Mouse (Mus musculus): ENCODE measurements at regions not wholly inside any gene's neighbourhood (a gene's known extent, or its start where the extent isn't known, plus 50 kb on each side); places are given as distances from the start of the nearest gene placed in this dataset.

DNA sequence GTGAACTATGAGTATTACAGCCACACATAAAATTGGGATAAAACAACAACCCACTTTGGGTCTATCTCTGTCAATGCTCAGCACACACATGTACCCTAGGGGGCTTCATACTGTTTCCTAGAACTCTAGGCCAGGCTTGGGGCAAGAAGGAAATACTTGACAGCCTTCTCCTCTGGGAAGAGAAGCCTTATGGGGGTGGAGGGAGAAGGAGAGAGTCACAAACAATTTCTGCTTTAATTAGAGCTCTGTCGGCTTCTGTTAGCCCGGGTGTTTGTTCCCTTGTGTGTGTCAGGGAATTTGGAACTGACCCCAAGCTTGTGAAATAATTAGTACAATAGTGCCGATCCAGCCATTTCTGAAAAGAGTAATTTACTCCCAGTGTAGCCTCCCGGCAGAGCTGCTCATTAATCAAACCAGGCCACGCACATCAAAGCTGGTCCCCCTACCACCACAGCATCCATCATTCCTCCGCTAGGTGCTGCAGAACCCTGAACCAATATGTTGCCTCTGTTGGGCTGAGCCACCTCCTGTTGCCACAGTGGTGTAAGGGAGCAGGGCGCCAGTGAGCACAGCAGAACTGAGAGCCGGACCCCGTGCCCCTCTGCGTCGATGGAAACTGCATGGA, 307.3 kb downstream of the Tmem114 start:
- no peak for DNase-seq

DNA sequence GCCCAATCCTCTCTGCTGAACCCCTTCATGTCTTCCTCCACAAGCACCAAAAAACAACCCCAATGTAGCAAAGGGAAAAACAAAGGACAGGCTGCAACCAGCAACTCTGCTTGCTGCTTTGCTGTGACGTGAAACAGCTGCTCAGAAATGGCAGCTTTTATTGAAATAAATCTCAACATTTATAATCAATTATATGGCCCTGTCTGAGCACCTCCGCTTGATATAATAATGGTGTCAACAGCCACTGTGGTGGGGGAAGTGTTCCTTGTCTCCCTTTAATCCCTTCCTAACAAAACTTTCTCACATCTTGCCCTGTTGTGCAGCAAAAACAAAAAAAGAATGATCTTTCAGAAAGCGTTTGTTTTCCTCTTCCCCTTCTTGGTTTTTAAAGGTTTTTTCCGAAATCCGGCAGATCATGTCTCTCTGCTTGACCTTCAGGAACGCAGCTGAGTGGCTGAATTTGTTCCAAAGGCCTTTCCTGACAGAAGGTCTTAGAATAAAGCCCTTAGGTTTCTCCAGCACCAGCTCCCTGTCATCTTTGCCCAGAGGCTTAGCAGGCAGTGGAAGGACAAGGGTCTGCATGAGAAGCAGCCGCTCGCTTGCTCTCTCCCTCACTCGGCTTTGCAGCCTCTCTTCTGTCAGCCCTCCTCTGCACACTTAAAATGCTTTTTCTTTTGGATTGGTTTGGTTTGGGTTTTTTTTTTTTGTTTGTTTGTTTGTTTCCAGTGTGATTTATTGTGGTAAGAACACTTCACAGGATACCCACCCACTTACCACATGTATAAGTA, 313.4 kb downstream of the Tmem114 start:
- DNase-seq, result no peak

DNA sequence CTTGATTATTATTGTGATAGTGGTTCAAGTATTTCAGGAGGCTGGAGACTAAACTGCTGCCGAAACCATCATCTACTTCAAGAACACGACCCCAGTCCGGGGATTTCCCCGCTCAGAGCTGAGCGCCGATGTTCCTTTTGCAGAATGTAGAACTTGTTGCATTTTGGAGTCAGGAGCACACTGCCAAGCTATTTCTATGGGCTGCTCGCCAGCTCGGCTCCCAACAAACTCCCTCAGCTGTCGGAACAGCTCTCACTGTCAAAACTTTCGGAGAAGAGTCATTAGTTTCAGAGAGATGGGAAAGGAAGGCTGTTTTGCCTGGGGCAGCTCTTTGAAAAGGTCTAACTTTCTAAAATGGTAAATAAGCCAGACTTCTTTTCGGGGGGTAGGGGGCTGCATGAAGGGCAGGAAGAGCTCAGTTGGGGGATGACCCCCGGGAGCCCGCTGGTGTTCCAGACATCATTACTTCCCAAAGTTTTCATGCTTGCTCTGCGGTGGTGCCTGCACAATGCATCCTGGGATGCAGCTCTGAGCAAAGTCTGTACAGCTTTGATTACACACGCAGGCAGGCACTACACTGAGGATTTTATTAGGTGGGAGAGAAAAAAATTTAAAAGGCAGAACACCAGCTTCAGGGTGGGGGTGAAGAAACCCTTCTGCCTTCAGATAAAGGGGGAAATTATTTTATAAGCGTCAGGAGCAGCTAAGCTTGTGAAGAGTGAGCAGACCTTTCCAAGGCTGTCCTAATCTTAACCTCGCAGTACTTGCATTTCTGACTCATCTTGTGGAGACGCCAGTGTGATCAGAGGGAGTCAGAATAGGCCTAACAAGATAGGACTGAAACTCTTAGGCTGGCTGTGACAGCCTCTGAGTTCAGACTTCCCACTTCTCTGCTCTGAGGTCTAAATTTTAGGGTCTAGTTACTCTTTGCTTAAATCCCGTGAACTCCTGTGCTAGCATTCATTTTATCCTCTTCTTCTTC, 316.5 kb downstream of the Tmem114 start:
- peak; percentile 22 for DNase-seq

DNA sequence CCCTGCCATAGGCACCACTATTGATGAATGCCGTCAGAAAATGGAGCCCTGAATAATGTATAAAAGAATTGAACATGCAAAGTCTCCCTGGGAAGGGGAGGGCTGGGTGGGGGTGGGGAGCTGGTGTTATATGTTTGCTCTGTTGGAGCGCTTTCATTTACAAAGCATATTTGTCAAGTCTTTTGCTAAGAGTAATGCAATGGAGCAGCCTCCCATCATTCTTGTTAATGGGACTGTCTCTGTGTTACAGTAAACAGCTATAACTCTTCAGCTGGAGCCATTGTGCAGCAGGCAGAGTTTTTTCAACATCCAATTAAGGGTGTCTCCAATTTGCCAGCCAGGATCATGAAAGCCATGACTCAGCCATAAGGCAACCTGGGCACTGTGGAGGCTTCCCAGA, 345.9 kb downstream of the Tmem114 start:
- DNase-seq, result no peak

DNA sequence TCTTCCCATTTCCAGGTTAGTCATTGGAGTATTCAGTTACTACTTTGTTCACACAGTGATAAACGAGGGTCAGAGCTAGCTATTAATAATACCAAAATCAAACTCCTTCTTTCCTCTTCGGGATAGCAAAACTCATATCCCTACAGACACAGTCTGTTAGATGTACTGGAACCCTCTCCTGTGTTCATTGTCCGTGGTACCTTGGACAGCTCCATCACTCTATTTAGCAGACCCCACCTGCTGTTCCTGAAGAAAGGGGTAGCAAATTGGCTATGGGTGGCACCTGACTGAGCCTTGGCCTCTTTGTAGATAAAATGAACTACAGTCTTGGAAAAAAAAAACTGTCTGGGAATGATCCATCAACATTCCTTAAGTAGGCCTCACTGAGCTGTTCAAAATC, 346.5 kb downstream of the Tmem114 start:
- DNase-seq, result no peak

DNA sequence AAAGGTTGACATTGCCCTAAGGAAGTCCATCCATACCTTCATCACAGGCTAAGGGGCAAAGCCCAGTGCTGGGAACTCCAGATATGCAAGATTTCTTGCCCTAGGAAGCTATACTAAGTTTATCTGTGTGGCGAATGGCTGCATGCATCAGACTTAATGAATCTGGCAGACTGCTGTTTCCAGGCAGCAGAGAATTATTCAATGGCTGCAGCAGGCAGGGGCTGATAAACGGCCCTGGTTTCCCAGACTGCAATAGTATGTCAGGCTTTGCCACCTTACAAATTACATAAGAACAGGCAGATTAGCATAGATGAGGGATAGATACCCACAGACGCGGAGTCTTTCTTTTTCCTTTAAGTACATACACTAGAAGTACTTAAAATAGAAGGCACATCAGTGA, 350.2 kb downstream of the Tmem114 start:
- DNase-seq, result no peak

DNA sequence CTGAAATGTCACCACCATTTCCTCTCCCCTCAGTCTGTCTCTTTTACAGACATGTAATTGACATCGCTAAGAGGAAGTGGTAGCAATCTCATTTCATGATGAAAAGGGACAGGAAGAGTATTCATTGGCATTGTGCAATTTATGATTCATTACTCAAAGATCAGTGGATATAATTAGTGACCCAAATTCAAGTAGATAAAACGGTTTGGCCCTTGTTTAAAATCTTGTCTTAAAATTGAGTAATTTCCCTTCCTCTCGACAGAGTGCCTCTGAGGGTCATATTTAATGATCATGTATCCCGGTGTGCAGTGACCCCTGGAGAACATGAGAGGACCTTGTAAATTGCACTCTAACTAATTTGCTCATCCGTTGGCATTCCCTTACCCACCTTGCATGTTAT, 371.0 kb downstream of the Tmem114 start:
- no peak for DNase-seq

DNA sequence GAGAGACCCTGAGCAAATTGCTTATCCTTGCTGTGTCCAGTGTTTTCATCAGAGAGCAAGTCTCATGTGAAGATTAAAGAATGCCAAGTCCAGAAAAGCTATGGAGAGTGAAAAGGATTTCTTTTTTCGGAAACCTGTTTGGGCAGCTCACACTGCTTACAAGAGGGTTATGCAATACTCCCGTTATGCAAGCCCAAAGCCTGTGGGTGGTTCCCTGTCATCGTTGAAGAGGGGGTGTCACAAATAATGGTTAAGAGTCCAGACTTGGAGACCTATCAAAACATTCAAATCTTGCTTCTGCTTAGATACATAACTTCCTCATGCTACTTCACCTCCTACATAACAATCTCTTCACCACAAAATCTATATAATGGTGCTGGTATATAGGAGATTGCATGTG, 416.0 kb downstream of the Tmem114 start:
- DNase-seq, result no peak

DNA sequence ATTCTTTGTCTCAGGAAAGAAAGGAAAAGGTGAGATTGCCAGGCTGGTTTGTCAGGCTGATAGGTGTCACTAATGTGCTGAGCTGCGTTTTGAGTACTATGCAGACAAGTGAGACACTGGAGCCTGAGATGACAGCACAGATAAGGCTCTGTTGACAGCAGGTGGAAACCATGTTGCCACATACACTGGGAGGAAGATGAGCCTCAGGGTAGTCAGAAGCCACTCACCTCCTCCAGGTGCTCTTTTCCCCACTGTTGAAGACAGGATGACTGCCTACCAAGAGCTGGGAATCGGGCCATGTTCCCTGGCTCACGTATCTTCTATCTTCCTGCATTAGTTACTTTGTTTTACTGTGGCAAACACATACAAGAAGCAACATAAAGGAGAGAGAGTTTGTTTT, 418.3 kb downstream of the Tmem114 start:
- DNase-seq, result no peak

DNA sequence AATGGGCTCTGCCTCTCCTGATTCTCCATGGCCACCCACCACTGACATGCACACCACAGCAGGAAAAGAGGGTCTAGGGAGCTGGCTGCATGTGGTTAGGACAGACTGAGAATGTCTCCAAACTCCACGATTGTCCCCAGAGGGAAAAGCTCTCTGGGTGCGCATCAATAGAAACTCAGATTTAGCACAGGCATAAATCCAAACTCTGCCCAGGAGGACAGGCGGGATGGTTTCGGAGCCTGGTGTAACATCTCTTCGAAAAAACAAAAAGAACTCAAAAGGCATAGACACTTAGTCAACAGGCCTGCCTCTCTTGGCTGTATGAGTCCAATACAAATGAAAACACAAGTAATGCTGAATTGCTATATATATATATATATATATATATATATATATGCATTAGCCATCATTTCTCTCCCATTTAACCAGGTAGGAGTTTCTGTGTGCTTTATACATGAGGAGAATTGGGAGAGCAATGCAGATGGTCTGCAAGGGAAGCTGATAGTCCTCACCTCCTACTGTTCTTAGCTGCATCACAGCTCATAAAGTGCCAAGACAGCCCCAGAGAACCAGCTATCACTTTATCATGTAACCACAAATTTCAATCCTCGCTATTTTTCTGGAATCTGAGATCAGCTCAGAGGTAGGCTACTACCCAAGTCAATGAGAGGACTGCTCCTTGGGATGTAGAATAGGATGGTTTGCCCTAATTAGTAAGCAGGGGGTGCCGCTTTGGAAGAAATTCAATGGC, 422.4 kb downstream of the Tmem114 start:
- no peak for DNase-seq

DNA sequence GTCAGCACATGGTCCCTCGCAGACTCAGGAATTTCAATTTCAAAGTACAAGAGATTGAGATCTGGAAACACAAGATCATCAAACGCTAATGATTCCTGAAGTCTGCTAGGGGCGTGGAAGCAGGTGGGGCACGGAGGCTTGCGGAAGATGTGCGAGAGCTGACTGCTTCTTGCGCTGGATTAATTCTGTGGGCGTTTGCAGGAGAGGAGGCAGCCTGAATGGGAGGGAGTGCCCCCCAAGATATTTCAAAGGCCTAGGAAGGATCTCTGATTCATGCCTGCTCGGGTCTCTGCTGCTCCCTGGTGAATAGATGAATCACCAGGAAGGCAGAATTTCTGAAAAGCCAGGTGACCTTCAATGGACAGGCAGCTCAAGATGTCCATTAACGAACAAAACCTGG, 442.1 kb downstream of the Tmem114 start:
- DNase-seq, result no peak

DNA sequence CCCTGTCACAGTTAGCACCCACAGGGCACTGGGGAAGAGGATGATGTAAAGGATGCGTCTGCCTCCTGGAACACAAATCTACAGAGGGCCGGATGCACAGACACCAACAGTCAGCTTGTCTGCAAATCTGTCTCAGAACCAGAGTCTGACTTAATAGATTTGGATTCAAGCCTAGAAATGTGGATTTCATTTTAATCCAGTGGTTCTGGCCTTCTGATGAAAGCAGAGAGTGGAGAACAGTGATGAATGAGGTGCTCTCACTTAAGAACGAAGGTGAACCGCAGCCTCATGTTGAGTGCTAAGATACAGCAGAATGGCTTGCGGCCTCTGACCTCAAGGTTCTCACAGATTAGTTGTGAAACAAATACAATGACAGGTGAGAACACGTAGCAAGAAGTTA, 446.5 kb downstream of the Tmem114 start:
- DNase-seq, result no peak

DNA sequence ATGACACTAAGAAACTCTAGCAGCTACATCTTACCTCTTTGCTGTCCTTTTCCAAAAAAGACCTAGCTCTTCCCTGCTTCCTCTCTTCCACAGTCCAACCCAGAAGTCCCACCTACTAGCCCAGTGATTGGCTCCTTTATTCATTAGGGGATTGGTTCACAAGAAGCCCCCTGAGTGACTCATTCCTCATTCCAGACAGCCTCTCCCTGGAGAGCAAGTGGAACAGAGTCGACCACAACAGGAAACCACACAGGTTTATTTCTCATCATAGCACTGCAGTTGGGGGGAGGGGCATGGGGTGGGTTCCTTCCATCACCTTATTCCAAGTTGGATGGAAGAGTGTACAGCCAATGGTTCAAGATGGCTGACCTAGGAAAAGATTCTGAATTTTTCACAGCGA, 473.3 kb downstream of the Tmem114 start:
- DNase-seq, result no peak

DNA sequence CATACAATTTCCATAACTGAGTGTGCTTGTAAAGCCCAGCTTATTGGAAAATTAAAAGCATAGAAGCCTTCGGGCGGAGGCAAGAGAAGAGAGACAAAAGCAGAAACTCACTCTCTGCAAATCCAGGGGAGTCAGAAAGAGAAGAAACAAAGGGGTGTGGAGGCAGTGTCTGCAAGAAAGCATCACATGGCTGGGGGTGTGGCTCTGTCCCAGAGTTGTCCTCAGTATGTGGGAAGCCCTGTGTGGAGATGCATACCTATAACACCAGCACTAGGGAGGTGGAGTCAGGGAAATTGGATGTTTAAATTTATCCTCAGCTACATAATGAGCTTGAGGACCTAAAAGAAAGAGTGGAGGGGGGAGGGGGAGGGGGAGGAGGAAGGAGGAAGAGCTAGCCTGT, 482.6 kb downstream of the Tmem114 start:
- no peak for DNase-seq

DNA sequence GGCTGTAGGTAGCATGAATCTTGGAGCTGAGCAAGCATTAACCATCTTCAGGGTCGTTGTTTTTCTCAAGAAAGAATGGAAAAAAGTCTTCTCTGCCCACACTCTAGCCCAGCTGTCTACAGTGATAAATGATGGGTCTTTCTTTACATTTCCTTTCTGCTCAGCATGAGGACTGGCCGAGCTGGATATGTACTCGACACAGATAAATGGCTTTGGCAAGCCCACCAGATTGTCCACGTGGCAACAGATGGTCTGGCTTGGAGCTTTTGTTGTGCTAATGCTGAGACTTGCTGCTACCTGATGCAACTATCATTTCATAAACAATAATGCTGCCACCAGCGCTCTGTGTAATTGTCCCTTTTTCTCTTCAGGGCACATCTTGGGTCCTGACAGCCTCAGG, 487.8 kb downstream of the Tmem114 start:
- no peak for DNase-seq

DNA sequence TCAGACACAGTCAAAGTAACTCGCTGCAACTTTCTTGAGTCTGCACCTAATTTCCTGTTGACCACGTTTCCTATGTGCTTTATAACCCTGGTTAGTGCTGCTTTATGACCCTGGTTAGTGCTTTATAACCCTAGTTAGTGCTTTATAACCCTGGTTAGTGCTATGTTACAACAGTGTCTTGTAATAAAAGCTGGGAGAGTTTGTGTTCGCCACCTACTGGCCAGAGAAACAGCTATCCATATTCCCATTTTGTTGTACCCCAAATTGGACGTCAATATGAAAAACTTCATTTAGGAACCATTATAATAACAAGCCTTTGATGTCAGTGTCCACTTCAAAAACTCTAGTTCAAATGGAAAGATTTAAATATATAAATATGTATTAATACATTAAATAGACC, 492.6 kb downstream of the Tmem114 start:
- no peak for DNase-seq

DNA sequence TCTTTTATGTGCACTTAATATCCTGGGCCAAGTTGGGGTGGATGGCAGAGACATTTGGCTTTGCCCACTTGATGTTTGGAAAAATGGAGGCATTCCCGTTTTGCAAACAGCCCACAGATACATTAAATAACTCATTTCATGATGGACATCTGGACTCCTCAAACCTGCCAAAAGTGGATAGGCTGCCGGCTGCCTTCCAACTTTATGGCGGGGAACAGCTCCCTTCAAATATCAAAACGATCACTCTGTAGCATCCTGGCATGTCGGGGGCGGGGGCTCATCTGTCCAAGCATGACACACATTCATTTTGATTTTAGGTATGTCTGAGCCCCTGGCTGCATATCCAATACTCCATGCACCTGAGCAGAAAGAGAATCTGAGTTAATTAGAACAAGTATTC, 493.3 kb downstream of the Tmem114 start:
- DNase-seq, result no peak

DNA sequence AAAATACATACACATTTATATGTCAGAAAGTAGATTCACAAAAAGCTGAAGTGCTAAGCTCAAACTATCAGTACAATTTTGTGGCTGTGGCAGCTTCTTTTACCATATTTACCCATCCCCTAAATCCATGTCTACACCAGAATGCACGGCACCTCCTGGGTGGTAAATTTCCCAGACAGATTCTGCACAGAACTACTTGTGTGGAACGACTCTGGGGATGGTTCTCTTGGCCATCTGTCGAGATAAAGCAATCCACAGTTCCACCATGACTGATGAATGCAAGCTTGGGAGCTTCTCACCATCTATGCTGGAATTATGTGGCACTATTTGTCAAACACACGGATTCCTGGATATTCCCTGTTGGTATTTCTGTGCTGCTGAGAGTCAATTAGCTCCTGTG, 495.8 kb downstream of the Tmem114 start:
- DNase-seq, result no peak

DNA sequence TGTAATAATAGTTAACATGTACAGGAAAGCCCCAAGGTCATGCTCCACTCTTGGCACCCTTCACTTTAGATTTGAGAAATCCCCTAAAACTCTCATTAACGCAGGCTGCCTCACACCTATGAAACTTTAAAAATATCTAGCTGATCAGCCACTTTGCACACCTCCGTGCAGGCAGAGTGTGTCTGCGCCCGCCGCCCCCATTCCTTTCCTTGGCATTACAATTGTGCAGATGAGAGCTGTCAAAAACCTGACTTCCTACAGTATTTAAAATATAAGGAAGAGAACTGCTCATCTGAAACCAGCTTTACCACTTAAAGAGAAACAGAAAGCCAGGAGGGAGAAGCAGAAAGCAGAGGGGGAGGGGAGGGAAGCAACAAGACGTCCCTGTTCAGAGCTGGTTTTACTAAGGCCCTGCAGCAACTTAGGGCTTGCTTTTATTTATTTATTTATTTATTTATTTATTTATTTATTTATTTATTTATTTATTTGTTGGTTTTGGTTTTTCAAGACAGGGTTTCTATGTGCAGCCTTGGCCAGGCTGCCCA, 496.5 kb downstream of the Tmem114 start:
- no peak for DNase-seq

DNA sequence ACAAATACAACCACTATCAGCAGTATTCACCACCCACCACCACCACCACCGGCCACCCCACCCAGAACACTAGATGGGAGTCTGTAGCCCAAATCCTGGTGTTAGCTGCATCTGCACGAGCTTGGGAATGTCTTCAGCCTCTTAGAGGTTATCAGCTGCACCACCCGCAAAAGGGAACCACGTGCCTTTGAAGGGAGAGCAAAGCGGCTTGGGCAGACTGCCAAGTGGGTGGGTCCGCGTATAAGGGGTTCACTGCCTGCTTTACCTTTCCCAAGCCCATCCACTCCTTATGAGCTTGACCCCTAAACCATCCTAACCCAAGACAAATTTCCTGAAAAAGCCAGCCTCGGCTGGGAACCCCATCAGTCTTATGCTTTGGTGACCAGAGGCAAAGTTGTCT, 497.2 kb downstream of the Tmem114 start:
- peak; percentile 8 for DNase-seq

DNA sequence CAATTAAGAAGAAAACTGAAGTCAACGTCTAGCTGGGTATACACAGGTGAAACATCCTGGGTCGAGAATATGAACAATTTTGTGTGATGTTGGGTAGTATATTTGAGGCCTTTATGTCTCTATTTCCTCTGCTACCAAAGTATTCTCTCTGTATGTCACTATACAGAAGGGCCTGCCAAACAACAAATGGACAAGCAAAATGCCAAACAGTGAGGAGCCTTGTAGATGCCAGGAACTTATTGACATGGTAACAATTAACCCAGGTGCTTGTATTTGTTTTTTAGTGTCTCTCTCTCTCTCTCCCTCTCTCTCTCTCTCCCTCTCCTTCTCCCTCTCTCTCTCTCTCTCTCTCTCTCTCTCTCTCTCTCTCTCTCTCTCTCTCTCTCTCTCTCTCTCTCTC, 529.1 kb downstream of the Tmem114 start:
- DNase-seq, result no peak

DNA sequence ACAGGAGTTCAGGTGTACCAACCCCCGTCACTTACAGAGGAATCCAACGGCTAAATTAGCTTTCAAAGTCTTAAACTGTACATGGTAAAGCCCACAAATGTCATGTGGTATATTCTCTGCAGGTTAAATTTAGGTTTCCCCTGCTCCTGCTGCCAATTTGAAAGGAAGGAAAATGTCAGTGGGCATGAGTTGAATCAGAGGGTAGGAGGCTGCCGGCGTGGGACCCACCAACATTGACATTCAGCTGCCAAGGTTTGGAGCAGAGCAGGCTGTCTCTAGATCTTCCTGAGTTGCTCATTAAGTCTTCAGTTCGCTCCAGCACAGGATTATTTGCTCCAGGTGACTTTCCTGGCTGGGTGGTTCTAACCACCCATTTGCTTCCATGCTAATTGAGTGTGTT, 532.1 kb downstream of the Tmem114 start:
- DNase-seq, result no peak

Data from adrenal gland, postnatal 25 days (tissue).